In the genomic region with DNA sequence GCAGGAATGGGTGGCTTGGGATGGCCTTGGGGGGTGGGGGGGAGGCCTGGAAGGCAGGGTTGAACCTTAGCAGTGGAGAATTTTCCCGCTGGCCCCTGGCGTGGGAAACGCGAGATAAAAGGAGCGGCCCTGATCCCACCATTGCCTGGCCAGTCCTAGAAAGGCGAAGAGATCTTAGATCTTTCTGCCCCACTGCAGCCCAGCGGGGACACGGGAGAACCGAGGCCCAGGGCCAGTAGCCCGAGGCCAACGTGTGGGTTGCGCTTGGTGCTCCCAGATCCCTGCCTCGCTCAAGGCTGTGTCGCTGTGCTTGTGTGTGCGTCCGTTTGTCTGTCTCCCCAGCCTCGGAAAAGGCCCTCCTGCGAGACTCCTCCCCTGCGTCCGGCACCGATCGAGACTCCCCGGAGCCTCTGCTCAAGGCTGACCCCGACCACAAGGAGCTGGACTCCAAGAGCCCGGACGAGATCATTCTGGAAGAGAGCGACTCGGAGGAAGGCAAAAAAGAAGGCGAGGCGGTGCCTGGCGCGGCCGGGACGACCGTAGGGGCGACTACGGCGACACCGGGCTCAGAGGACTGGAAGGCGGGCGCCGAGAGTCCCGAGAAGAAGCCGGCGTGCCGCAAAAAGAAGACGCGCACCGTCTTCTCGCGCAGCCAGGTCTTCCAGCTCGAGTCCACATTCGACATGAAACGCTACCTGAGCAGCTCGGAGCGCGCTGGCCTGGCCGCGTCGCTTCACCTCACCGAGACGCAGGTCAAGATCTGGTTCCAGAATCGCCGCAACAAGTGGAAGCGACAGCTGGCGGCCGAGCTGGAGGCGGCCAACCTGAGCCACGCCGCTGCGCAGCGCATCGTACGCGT, we compare ENCODE assay signal across 8 mouse cellular contexts. TPM values are rescaled to one million over a fixed set of nuclear protein-coding genes. Genes with fewer than 3 reads are reported as not detected.
DNase-seq lines count a peak whose midpoint lies in the region; ATAC-seq and TF ChIP-seq lines count a peak whose summit lies in the region.

No protein-coding gene starts in this region.

- H3K27ac ChIP-seq in lung, embryonic 14.5 days (ENCODE audit: low read depth), result no peak overlapping the region
- no peak overlapping the region for H3K27ac ChIP-seq in embryonic facial prominence, embryonic 12.5 days
- no peak overlapping the region for H3K27ac ChIP-seq in intestine, embryonic 16.5 days (ENCODE audit: low read length)
- no peak overlapping the region for H3K27ac ChIP-seq in midbrain, postnatal 0 days (ENCODE audit: low read depth, low read length)

- peaks cover 7% of the 10 kb centered on the region; the same call in 1 of the 2 replicates for H3K4me1 ChIP-seq in lung, embryonic 14.5 days (ENCODE audit: insufficient read depth)
- peaks cover 21% of the 10 kb centered on the region for H3K4me1 ChIP-seq in embryonic facial prominence, embryonic 12.5 days
- H3K4me1 ChIP-seq in intestine, embryonic 16.5 days (ENCODE audit: control insufficient read depth, insufficient read depth, low read length), result peaks cover 22% of the 10 kb centered on the region
- no peaks in the 10 kb centered on the region for H3K4me1 ChIP-seq in midbrain, postnatal 0 days (ENCODE audit: insufficient read depth, low read length)

- 1% methylated on average over 72 of the region's 75 CpGs for WGBS in lung, embryonic 14.5 days
- WGBS in embryonic facial prominence, embryonic 12.5 days, result under 1% methylated on average over 75 of the region's 75 CpGs
- WGBS in intestine, embryonic 16.5 days, result under 1% methylated on average over 75 of the region's 75 CpGs
- under 1% methylated on average over 75 of the region's 75 CpGs for WGBS in midbrain, postnatal 0 days

- no peak overlapping the region for H3K9ac ChIP-seq in lung, embryonic 14.5 days
- H3K9ac ChIP-seq in embryonic facial prominence, embryonic 12.5 days, result no peak overlapping the region
- H3K9ac ChIP-seq in intestine, embryonic 16.5 days (ENCODE audit: low read depth, low read length), result 0 out of 2 replicates have a peak overlapping the region, but pooled peaks have one; percentile 24
- no peak overlapping the region for H3K9ac ChIP-seq in midbrain, postnatal 0 days (replicated peaks; ENCODE audit: low read length, poor library complexity, severe bottlenecking)

- H3K9me3 ChIP-seq in lung, embryonic 14.5 days (ENCODE audit: low read depth, low read length), result no peaks in the 10 kb centered on the region
- no peaks in the 10 kb centered on the region for H3K9me3 ChIP-seq in embryonic facial prominence, embryonic 12.5 days
- no peaks in the 10 kb centered on the region for H3K9me3 ChIP-seq in intestine, embryonic 16.5 days (ENCODE audit: control insufficient read depth, low read length)
- H3K9me3 ChIP-seq in midbrain, postnatal 0 days (ENCODE audit: low read length), result no peaks in the 10 kb centered on the region

- H3K36me3 ChIP-seq in lung, embryonic 14.5 days (ENCODE audit: insufficient read depth), result no peaks in the 10 kb centered on the region
- H3K36me3 ChIP-seq in embryonic facial prominence, embryonic 12.5 days, result no peaks in the 10 kb centered on the region
- H3K36me3 ChIP-seq in intestine, embryonic 16.5 days (ENCODE audit: control insufficient read depth, insufficient read depth, low read length), result no peaks in the 10 kb centered on the region
- H3K36me3 ChIP-seq in midbrain, postnatal 0 days (ENCODE audit: insufficient read depth, low read length), result no peaks in the 10 kb centered on the region

- ATAC-seq in lung, embryonic 14.5 days (ENCODE audit: insufficient read depth), result no peak
- ATAC-seq in embryonic facial prominence, embryonic 12.5 days (ENCODE audit: insufficient number of reproducible peaks, insufficient read depth, low FRiP score, low TSS enrichment), result no peak
- ATAC-seq in intestine, embryonic 16.5 days, result no peak
- no peak for ATAC-seq in midbrain, postnatal 0 days (ENCODE audit: low FRiP score)
- no peak for ATAC-seq in inflammation-experienced regulatory T-cells, adult 6 months
- ATAC-seq in cerebellum, adult (ENCODE audit: insufficient number of reproducible peaks, low FRiP score, low TSS enrichment), result no peak
- ATAC-seq in frontal cortex, adult (ENCODE audit: low TSS enrichment), result no peak

- peaks cover 99% of the 10 kb centered on the region for H3K27me3 ChIP-seq in lung, embryonic 14.5 days (ENCODE audit: insufficient read depth, low read length)
- peaks cover 91% of the 10 kb centered on the region for H3K27me3 ChIP-seq in embryonic facial prominence, embryonic 12.5 days
- H3K27me3 ChIP-seq in intestine, embryonic 16.5 days (replicated peaks; ENCODE audit: control insufficient read depth, insufficient read depth, low read length), result peaks cover 87% of the 10 kb centered on the region
- H3K27me3 ChIP-seq in midbrain, postnatal 0 days (ENCODE audit: insufficient read depth, low read length), result peaks cover 80% of the 10 kb centered on the region

- peak overlapping the region; percentile 38 for H3K4me3 ChIP-seq in lung, embryonic 14.5 days (ENCODE audit: low read depth, low read length)
- H3K4me3 ChIP-seq in embryonic facial prominence, embryonic 12.5 days, result peak overlapping the region; percentile 18
- peak overlapping the region; percentile 39 for H3K4me3 ChIP-seq in intestine, embryonic 16.5 days (ENCODE audit: low read length)
- 0 out of 2 replicates have a peak overlapping the region, but pooled peaks have one; percentile 6 for H3K4me3 ChIP-seq in midbrain, postnatal 0 days (ENCODE audit: low read depth, low read length)

- H3K4me2 ChIP-seq in lung, embryonic 14.5 days, result peak overlapping the region; percentile 68
- H3K4me2 ChIP-seq in embryonic facial prominence, embryonic 12.5 days (replicated peaks), result peak overlapping the region; percentile 23
- peak overlapping the region; percentile 59 for H3K4me2 ChIP-seq in intestine, embryonic 16.5 days (ENCODE audit: low read depth, low read length)
- no peak overlapping the region for H3K4me2 ChIP-seq in midbrain, postnatal 0 days (ENCODE audit: low read depth, low read length, poor library complexity, severe bottlenecking)

- DNase-seq in lung, embryonic 14.5 days, result no peak
- DNase-seq in lung, postnatal 36 days, result no peak
- DNase-seq in midbrain, postnatal 0 days (ENCODE audit: low spot score), result no peak

- TF ChIP-seq CTCF in lung, embryonic 14.5 days (IDR thresholded peaks at IDR 0.05; ENCODE audit: low read depth), result no peak
- TF ChIP-seq CTCF in midbrain, postnatal 0 days (IDR thresholded peaks at IDR 0.05), result no peak

RNA-seq across cellular contexts. Expression of a gene that starts 1.2 kb away (rescaled TPM):
- not detected in 2 replicates for polyA plus RNA-seq in lung, embryonic 14.5 days (2014; fragmentation: Nextera tagmentation; extraction: Ambion mirVana)
- 0.22 and 0.31 TPM in 2 replicates for polyA plus RNA-seq in embryonic facial prominence, embryonic 12.5 days (2016; fragmentation: Nextera tagmentation; extraction: Ambion mirVana)
- polyA plus RNA-seq in intestine, embryonic 16.5 days (2015; fragmentation: Nextera tagmentation; extraction: Ambion mirVana), result 0.53 and 0.54 TPM in 2 replicates
- 0.80 and 0.88 TPM in 2 replicates for total RNA-seq in midbrain, postnatal 0 days (2014; rRNA removed)
- 0.86 and 1.2 TPM in 2 replicates for polyA plus RNA-seq in midbrain, postnatal 0 days (2015; fragmentation: Nextera tagmentation; extraction: Ambion mirVana)
- not detected for polyA plus RNA-seq in inflammation-experienced regulatory T-cells, adult 6 months (2017; shearing (Covaris generic))

RNA-seq across cellular contexts. Expression of a gene that starts 4.7 kb away (rescaled TPM):
- polyA plus RNA-seq in lung, embryonic 14.5 days (2014; fragmentation: Nextera tagmentation; extraction: Ambion mirVana), result not detected in 2 replicates
- polyA plus RNA-seq in embryonic facial prominence, embryonic 12.5 days (2016; fragmentation: Nextera tagmentation; extraction: Ambion mirVana), result 0.38 and 0.41 TPM in 2 replicates
- polyA plus RNA-seq in intestine, embryonic 16.5 days (2015; fragmentation: Nextera tagmentation; extraction: Ambion mirVana), result 0.39 and 0.68 TPM in 2 replicates
- total RNA-seq in midbrain, postnatal 0 days (2014; rRNA removed), result 0.71 and 1.3 TPM in 2 replicates
- polyA plus RNA-seq in midbrain, postnatal 0 days (2015; fragmentation: Nextera tagmentation; extraction: Ambion mirVana), result 0.66 and 1.0 TPM in 2 replicates
- polyA plus RNA-seq in inflammation-experienced regulatory T-cells, adult 6 months (2017; shearing (Covaris generic)), result not detected

RNA-seq across cellular contexts. Expression of a gene that starts 16.2 kb away (rescaled TPM):
- 264 and 268 TPM in 2 replicates for polyA plus RNA-seq in lung, embryonic 14.5 days (2014; fragmentation: Nextera tagmentation; extraction: Ambion mirVana)
- 239 and 243 TPM in 2 replicates for polyA plus RNA-seq in embryonic facial prominence, embryonic 12.5 days (2016; fragmentation: Nextera tagmentation; extraction: Ambion mirVana)
- polyA plus RNA-seq in intestine, embryonic 16.5 days (2015; fragmentation: Nextera tagmentation; extraction: Ambion mirVana), result 162 and 193 TPM in 2 replicates
- 101 and 106 TPM in 2 replicates for total RNA-seq in midbrain, postnatal 0 days (2014; rRNA removed)
- polyA plus RNA-seq in midbrain, postnatal 0 days (2015; fragmentation: Nextera tagmentation; extraction: Ambion mirVana), result 120 and 125 TPM in 2 replicates
- polyA plus RNA-seq in inflammation-experienced regulatory T-cells, adult 6 months (2017; shearing (Covaris generic)), result 100 to 1,000 TPM; 179 to 242 (median 181) TPM
